Mouse (Mus musculus): ENCODE results near the gene Drd4. TPM values are rescaled to one million over a fixed set of nuclear protein-coding genes. Genes with fewer than 3 reads are reported as not detected.
"Not testable (repeated sequence)": the region's sequence is repeated elsewhere in the genome, so short reads cannot be mapped to it uniquely, and the experiment has no call there.

Gene Drd4
- not detected in 2 replicates for total RNA-seq (2014; rRNA removed; ENCODE audit: low replicate concordance)
- 0.07 TPM in 1 of 2 replicates, not detected in the other for polyA plus RNA-seq (2015; fragmentation: Nextera tagmentation; extraction: Ambion mirVana)

- Histone ChIP-seq H3K9me3 (replicated peaks; ENCODE audit: control insufficient read depth, low read length) (no peaks in the 10 kb centered on the region), H3K27me3 (ENCODE audit: control insufficient read depth, insufficient read depth, low read length) (peaks cover 54% of the 10 kb centered on the region), H3K4me3 (ENCODE audit: low read depth, low read length) (peak within 1 kb of the TSS; percentile 47), H3K27ac (ENCODE audit: low read depth) (no peak within 1 kb of the TSS), H3K4me2 (ENCODE audit: low read depth, low read length) (peak within 1 kb of the TSS; percentile 66), H3K4me1 (ENCODE audit: control insufficient read depth, insufficient read depth) (peaks cover 15% of the 10 kb centered on the region), H3K9ac (replicated peaks; ENCODE audit: low read depth, low read length) (no peak within 1 kb of the TSS), H3K36me3 (replicated peaks; ENCODE audit: control insufficient read depth, insufficient read depth, low read length) (peaks cover 6% of the 10 kb centered on the region; the same call in 1 of the 2 replicates)
- TF ChIP-seq CTCF (IDR thresholded peaks at IDR 0.05; ENCODE audit: low read depth) (no peak), EP300 (IDR thresholded peaks at IDR 0.05; ENCODE audit: low read depth) (no peak)
- DNase-seq (ENCODE audit: low spot score) (no peak), ATAC-seq (ENCODE audit: insufficient read depth, low read depth) (no peak)
- WGBS: 4% methylated on average over 41 of the region's 46 CpGs
These were observed at the start of gene Drd4 for GRCm38 (mm10) chr7:141291921-141292582. TSS of gene Drd4 (plus strand) at chr7:141292006.

DNA sequence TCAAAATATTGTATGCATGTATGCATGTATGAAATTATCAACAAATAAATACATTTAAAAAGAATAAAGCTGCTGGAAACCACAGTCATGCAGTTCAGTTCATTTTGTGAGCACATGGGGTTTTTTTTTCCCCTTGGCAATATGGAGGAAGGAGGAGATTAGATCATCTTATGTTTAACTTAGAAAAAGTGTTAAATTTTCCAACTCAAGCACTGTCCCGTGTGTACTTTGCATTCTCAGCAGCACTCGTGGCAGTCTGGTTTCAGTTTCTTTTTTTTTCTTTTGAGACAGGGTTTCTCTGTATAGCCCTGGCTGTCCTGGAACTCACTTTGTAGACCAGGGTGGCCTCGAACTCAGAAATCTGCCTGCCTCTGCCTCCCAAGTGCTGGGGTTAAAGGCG lies 41.3 kb upstream of the Drd4 start:
- H3K4me1 ChIP-seq (ENCODE audit: control insufficient read depth, insufficient read depth); H3K4me3 ChIP-seq (ENCODE audit: low read depth, low read length); H3K9ac ChIP-seq (replicated peaks; ENCODE audit: low read depth, low read length); ATAC-seq (ENCODE audit: insufficient read depth, low read depth); H3K27me3 ChIP-seq (ENCODE audit: control insufficient read depth, insufficient read depth, low read length); H3K4me2 ChIP-seq (ENCODE audit: low read depth, low read length); DNase-seq (ENCODE audit: low spot score); H3K27ac ChIP-seq (ENCODE audit: low read depth); H3K9me3 ChIP-seq (replicated peaks; ENCODE audit: control insufficient read depth, low read length): not testable (repeated sequence)
- WGBS: 83% methylated on average over 4 of the region's 4 CpGs
- peaks cover 86% of the 10 kb centered on the region for H3K36me3 ChIP-seq (replicated peaks; ENCODE audit: control insufficient read depth, insufficient read depth, low read length)

DNA sequence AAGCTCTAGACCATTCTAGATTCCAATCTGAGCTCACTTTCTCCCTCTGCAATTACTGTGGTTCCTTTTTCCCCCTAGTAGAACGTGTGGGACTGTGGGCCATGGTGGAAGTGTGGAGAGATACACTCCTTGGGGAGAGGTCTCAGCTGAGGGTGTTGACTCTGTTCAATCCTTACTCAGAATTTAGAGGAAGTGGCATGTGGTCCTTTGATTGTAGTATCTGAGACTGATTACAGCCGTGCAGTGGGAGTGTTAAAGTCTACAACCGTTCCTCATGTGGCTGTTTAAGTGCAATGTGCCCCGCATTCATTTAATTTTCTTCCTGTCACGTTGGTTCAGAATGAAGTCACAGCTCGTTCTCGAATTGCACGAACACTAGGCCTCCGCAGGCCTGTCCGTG lies 35.6 kb upstream of the Drd4 start:
- TF ChIP-seq EP300 (IDR thresholded peaks at IDR 0.05; ENCODE audit: low read depth) (no peak), CTCF (IDR thresholded peaks at IDR 0.05; ENCODE audit: low read depth) (no peak)
- Histone ChIP-seq H3K4me2 (ENCODE audit: low read depth, low read length) (no peak overlapping the region), H3K27me3 (ENCODE audit: control insufficient read depth, insufficient read depth, low read length) (no peaks in the 10 kb centered on the region), H3K9me3 (replicated peaks; ENCODE audit: control insufficient read depth, low read length) (no peaks in the 10 kb centered on the region), H3K36me3 (replicated peaks; ENCODE audit: control insufficient read depth, insufficient read depth, low read length) (peaks cover 89% of the 10 kb centered on the region), H3K4me1 (ENCODE audit: control insufficient read depth, insufficient read depth) (no peaks in the 10 kb centered on the region), H3K4me3 (ENCODE audit: low read depth, low read length) (no peak overlapping the region), H3K27ac (ENCODE audit: low read depth) (no peak overlapping the region), H3K9ac (replicated peaks; ENCODE audit: low read depth, low read length) (no peak overlapping the region)
- 85% methylated on average over 10 of the region's 10 CpGs for WGBS
- DNase-seq (ENCODE audit: low spot score) (no peak), ATAC-seq (ENCODE audit: insufficient read depth, low read depth) (no peak)

DNA sequence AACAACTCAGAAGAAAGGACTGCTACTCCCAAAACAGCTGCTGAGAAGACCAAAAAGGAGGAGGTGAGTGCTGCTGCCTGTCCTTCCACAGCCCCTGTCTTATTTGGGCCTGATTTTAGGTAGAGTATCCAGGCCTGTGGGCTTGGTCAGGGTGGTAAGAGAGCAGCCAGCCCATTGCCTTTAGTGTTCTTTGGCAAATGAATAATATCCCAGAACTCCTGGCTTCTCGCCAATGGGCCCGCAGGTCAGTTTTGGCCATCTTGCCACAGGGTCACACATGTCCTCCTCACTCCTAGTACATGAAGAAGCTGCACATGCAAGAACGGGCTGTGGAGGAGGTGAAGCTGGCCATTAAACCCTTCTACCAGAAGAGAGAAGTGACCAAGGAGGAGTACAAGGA lies 30.3 kb upstream of the Drd4 start:
- ATAC-seq (ENCODE audit: insufficient read depth, low read depth) (no peak), DNase-seq (ENCODE audit: low spot score) (no peak)
- Histone ChIP-seq H3K27me3 (ENCODE audit: control insufficient read depth, insufficient read depth, low read length) (no peaks in the 10 kb centered on the region), H3K4me3 (ENCODE audit: low read depth, low read length) (no peak overlapping the region), H3K9me3 (replicated peaks; ENCODE audit: control insufficient read depth, low read length) (no peaks in the 10 kb centered on the region), H3K27ac (ENCODE audit: low read depth) (no peak overlapping the region), H3K4me1 (ENCODE audit: control insufficient read depth, insufficient read depth) (peaks cover 6% of the 10 kb centered on the region), H3K36me3 (replicated peaks; ENCODE audit: control insufficient read depth, insufficient read depth, low read length) (peaks cover 76% of the 10 kb centered on the region), H3K9ac (replicated peaks; ENCODE audit: low read depth, low read length) (no peak overlapping the region), H3K4me2 (ENCODE audit: low read depth, low read length) (no peak overlapping the region)
- TF ChIP-seq EP300 (IDR thresholded peaks at IDR 0.05; ENCODE audit: low read depth) (no peak), CTCF (IDR thresholded peaks at IDR 0.05; ENCODE audit: low read depth) (no peak)
- 83% methylated on average over 3 of the region's 3 CpGs for WGBS

GRCm38 (mm10) chr7:141263640-141264039 lies 28.2 kb upstream of the Drd4 start:
- no peak overlapping the region for H3K4me3 ChIP-seq (ENCODE audit: low read depth, low read length)
- peaks cover 9% of the 10 kb centered on the region for H3K4me1 ChIP-seq (ENCODE audit: control insufficient read depth, insufficient read depth)
- no peak overlapping the region for H3K9ac ChIP-seq (replicated peaks; ENCODE audit: low read depth, low read length)
- H3K4me2 ChIP-seq (ENCODE audit: low read depth, low read length): no peak overlapping the region
- 89% methylated on average over 13 of the region's 13 CpGs for WGBS
- H3K9me3 ChIP-seq (replicated peaks; ENCODE audit: control insufficient read depth, low read length): no peaks in the 10 kb centered on the region
- no peak overlapping the region for H3K27ac ChIP-seq (ENCODE audit: low read depth)
- no peaks in the 10 kb centered on the region for H3K27me3 ChIP-seq (ENCODE audit: control insufficient read depth, insufficient read depth, low read length)
- ATAC-seq (ENCODE audit: insufficient read depth, low read depth) (no peak), DNase-seq (ENCODE audit: low spot score) (no peak)
- TF ChIP-seq CTCF (IDR thresholded peaks at IDR 0.05; ENCODE audit: low read depth): no peak
- TF ChIP-seq EP300 (IDR thresholded peaks at IDR 0.05; ENCODE audit: low read depth): no peak
- H3K36me3 ChIP-seq (replicated peaks; ENCODE audit: control insufficient read depth, insufficient read depth, low read length): peaks cover 55% of the 10 kb centered on the region
